13 mouse cellular contexts compared by ENCODE assay signal in the genomic region with DNA sequence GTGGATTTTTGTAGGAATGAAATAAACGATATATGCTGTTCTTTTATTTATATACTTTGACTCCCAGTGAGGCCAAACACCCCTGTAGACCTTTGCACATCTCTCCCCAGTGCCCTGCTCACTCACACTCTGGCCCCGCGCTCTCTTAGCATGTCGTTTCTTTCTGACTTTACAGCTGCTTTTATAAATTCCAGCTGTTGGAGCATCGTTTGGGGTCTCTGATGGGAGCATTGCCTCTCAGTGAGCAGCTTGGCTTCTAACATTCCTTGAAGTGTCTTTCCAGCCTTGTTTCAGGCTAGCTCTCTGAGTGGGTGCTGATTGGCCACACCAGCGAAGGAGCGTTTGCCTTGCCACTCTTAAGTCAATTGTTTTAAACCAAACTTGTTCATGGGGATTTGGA. TPM values are rescaled to one million over a fixed set of nuclear protein-coding genes. Genes with fewer than 3 reads are reported as not detected.
DNase-seq lines count a peak whose midpoint lies in the region; ATAC-seq and TF ChIP-seq lines count a peak whose summit lies in the region.
"Had no signal": no experiment of that assay in that cellular context is flagged by ENCODE, and none has a peak within 500 bp of the region (broad histone marks: within the 10 kb centered on the region; RNA-seq: fewer than 3 reads in every experiment).

No protein-coding gene starts in this region.

- ATAC-seq in heart, postnatal 0 days (ENCODE audit: insufficient read depth, low read depth) = no peak
- no peak for ATAC-seq in heart, embryonic 12.5 days (ENCODE audit: insufficient number of reproducible peaks, low FRiP score)
- ATAC-seq in lung, embryonic 16.5 days (ENCODE audit: low read depth) = peak; percentile 52; the same call in 1 of the 2 replicates
- ATAC-seq: midbrain, embryonic 13.5 days had no signal

- H3K9ac ChIP-seq in heart, postnatal 0 days (replicated peaks; ENCODE audit: low read depth, low read length) = no peak overlapping the region
- H3K9ac ChIP-seq in heart, embryonic 12.5 days = no peak overlapping the region
- no peak overlapping the region for H3K9ac ChIP-seq in lung, embryonic 16.5 days (ENCODE audit: low read length)
- H3K9ac ChIP-seq: hindbrain, embryonic 15.5 days; midbrain, embryonic 13.5 days had no signal

- peak overlapping the region; percentile 20; the same call in 1 of the 2 replicates for H3K27ac ChIP-seq in heart, postnatal 0 days (ENCODE audit: low read depth)
- no peak overlapping the region for H3K27ac ChIP-seq in heart, embryonic 12.5 days (ENCODE audit: poor library complexity, severe bottlenecking)
- H3K27ac ChIP-seq in lung, embryonic 16.5 days (ENCODE audit: low read length) = peak overlapping the region; percentile 54
- peak overlapping the region; percentile 43; the same call in 1 of the 2 replicates for H3K27ac ChIP-seq in limb, embryonic 10.5 days
- H3K27ac ChIP-seq: hindbrain, embryonic 15.5 days; midbrain, embryonic 13.5 days had no signal

- peaks cover 2% of the 10 kb centered on the region; the same call in 1 of the 2 replicates for H3K4me1 ChIP-seq in heart, postnatal 0 days (ENCODE audit: control insufficient read depth, insufficient read depth)
- 0 out of 2 replicates have a peak, but pooled peaks cover 6% of the 10 kb centered on the region for H3K4me1 ChIP-seq in heart, embryonic 12.5 days (replicated peaks)
- peaks cover 9% of the 10 kb centered on the region for H3K4me1 ChIP-seq in lung, embryonic 16.5 days (replicated peaks; ENCODE audit: control insufficient read depth, insufficient read depth, low read length)
- peaks cover 20% of the 10 kb centered on the region for H3K4me1 ChIP-seq in limb, embryonic 10.5 days
- H3K4me1 ChIP-seq: hindbrain, embryonic 15.5 days had no signal

- WGBS in heart, postnatal 0 days = 68% methylated on average over 7 of the region's 7 CpGs
- 74% methylated on average over 7 of the region's 7 CpGs for WGBS in heart, embryonic 12.5 days
- WGBS in lung, embryonic 16.5 days = 36% methylated on average over 7 of the region's 7 CpGs
- 39% methylated on average over 7 of the region's 7 CpGs for WGBS in limb, embryonic 10.5 days

- H3K4me3 ChIP-seq in heart, postnatal 0 days (ENCODE audit: low read depth, low read length) = no peak overlapping the region
- no peak overlapping the region for H3K4me3 ChIP-seq in heart, embryonic 12.5 days
- H3K4me3 ChIP-seq in lung, embryonic 16.5 days (ENCODE audit: low read length) = no peak overlapping the region
- no peak overlapping the region for H3K4me3 ChIP-seq in limb, embryonic 10.5 days
- H3K4me3 ChIP-seq: hindbrain, embryonic 15.5 days; midbrain, embryonic 13.5 days had no signal

- H3K36me3 ChIP-seq in heart, postnatal 0 days (replicated peaks; ENCODE audit: control insufficient read depth, insufficient read depth, low read length) = no peaks in the 10 kb centered on the region
- H3K36me3 ChIP-seq in heart, embryonic 12.5 days = no peaks in the 10 kb centered on the region
- no peaks in the 10 kb centered on the region for H3K36me3 ChIP-seq in lung, embryonic 16.5 days (ENCODE audit: control insufficient read depth, insufficient read depth, low read length)
- H3K36me3 ChIP-seq in limb, embryonic 10.5 days = no peaks in the 10 kb centered on the region
- H3K36me3 ChIP-seq: G1E; hindbrain, embryonic 15.5 days; midbrain, embryonic 13.5 days had no signal

- H3K4me2 ChIP-seq in heart, postnatal 0 days (ENCODE audit: low read depth, low read length) = no peak overlapping the region
- no peak overlapping the region for H3K4me2 ChIP-seq in heart, embryonic 12.5 days
- H3K4me2 ChIP-seq in lung, embryonic 16.5 days (ENCODE audit: low read depth, low read length) = peak overlapping the region; percentile 30; the same call in 1 of the 2 replicates
- H3K4me2 ChIP-seq: hindbrain, embryonic 15.5 days; midbrain, embryonic 13.5 days had no signal

- no peak for TF ChIP-seq CTCF in heart, postnatal 0 days (IDR thresholded peaks at IDR 0.05; ENCODE audit: low read depth)

- H3K27me3 ChIP-seq in heart, postnatal 0 days (ENCODE audit: control insufficient read depth, insufficient read depth, low read length) = no peaks in the 10 kb centered on the region
- no peaks in the 10 kb centered on the region for H3K27me3 ChIP-seq in heart, embryonic 12.5 days (replicated peaks)
- H3K27me3 ChIP-seq in lung, embryonic 16.5 days (ENCODE audit: control insufficient read depth, insufficient read depth, low read depth, low read length) = no peaks in the 10 kb centered on the region
- no peaks in the 10 kb centered on the region for H3K27me3 ChIP-seq in limb, embryonic 10.5 days (ENCODE audit: low read depth, poor library complexity, severe bottlenecking)
- H3K27me3 ChIP-seq: hindbrain, embryonic 15.5 days; midbrain, embryonic 13.5 days had no signal

- no peaks in the 10 kb centered on the region for H3K9me3 ChIP-seq in heart, postnatal 0 days (replicated peaks; ENCODE audit: control insufficient read depth, low read length)
- no peaks in the 10 kb centered on the region for H3K9me3 ChIP-seq in heart, embryonic 12.5 days (replicated peaks)
- H3K9me3 ChIP-seq in lung, embryonic 16.5 days (ENCODE audit: control insufficient read depth, low read length) = no peaks in the 10 kb centered on the region
- no peaks in the 10 kb centered on the region for H3K9me3 ChIP-seq in limb, embryonic 10.5 days (replicated peaks)
- H3K9me3 ChIP-seq: G1E; hindbrain, embryonic 15.5 days; midbrain, embryonic 13.5 days had no signal

- no peak for TF ChIP-seq EP300 in heart, postnatal 0 days (IDR thresholded peaks at IDR 0.05; ENCODE audit: low read depth)

- DNase-seq in heart, postnatal 0 days (ENCODE audit: low spot score) = no peak
- DNase-seq in lung, adult 18-20 months = no peak
- DNase-seq in limb, embryonic 10.5 days (ENCODE audit: low spot score) = no peak
- DNase-seq in yolk sac, embryonic 10.5 days (ENCODE audit: low spot score) = peak; percentile 9
- no peak for DNase-seq in gastrocnemius, postnatal 36 days
- DNase-seq in gastrocnemius, postnatal 4 days (ENCODE audit: low spot score in 2 of 2) = no peak
- DNase-seq: B cell, adult 2 months; left cerebral cortex, postnatal 4 days had no signal

- intact Hi-C loops in gastrocnemius, postnatal 36 days (cut with DNase I) = no loop called here

RNA-seq across cellular contexts. Expression of gene Dact1, which starts 35.8 kb away (rescaled TPM):
- total RNA-seq in heart, postnatal 0 days (2014; rRNA removed; ENCODE audit: low replicate concordance) = 17.8 and 18.0 TPM in 2 replicates
- polyA plus RNA-seq in heart, postnatal 0 days (2015; fragmentation: Nextera tagmentation; extraction: Ambion mirVana) = 3.9 and 4.7 TPM in 2 replicates
- polyA plus RNA-seq in heart, embryonic 12.5 days (2016; fragmentation: Nextera tagmentation; extraction: Ambion mirVana) = 19.3 and 20.3 TPM in 2 replicates
- polyA plus RNA-seq in lung, embryonic 16.5 days (2015; fragmentation: Nextera tagmentation; extraction: Ambion mirVana) = 6.1 and 6.4 TPM in 2 replicates
- 9.8 and 18.8 TPM in 2 replicates for polyA plus RNA-seq in limb, embryonic 10.5 days (2016; fragmentation: Nextera tagmentation; extraction: Ambion mirVana)
- 1 to 10 TPM; 4.0 to 5.7 TPM for total RNA-seq in gastrocnemius, postnatal 36 days (2021)
- total RNA-seq in gastrocnemius, postnatal 4 days (2021) = 10 to 100 TPM; 36.5 to 39.1 TPM
